Mouse (Mus musculus): ENCODE measurements at regions not wholly inside any gene's neighbourhood (a gene's known extent, or its start where the extent isn't known, plus 50 kb on each side); places are given as distances from the start of the nearest gene placed in this dataset.
"Not testable (repeated sequence)": the region's sequence is repeated elsewhere in the genome, so short reads cannot be mapped to it uniquely, and the experiment has no call there.

- DNase-seq, result peak in 1 of 2 experiments; percentile 13
- intact Hi-C loops (cut with DNase I), result no loop called here
These were observed 148.4 kb upstream of the Rtl1 start for GRCm38 (mm10) chr12:109748326-109749059.

GRCm38 (mm10) chr12:109749256-109749655, 149.1 kb upstream of the Rtl1 start:
- intact Hi-C loops (cut with DNase I), result no loop called here
- no peak for DNase-seq

DNA sequence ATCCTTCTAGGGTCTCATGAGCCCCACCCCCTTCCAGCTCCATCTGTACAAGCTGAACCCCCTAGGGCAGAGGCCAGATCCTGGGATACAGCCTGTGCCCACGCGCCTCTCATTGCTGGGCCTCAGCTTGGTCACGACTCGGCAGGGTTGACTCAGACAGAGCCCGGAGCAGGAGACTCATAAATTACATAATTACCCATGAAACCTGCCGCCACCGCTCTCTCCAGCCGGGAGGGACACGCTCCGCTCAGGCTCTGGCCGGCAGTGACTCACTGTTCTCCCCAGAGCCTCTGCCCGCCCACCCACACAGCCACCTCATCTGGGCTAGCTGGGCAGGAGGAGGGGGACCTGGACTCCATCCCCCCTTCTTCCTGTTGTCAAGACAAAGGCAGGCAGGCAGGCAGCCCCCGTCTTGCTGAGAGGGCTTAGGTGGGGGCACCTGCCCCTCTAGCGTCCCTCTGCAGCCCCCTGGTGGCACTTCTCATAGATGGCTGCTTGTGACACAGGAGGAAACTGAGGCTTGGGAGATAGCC, 149.6 kb upstream of the Rtl1 start:
- peak; percentile 14 to 29 for DNase-seq
- intact Hi-C loops (cut with DNase I), result no loop called here

GRCm38 (mm10) chr12:109754986-109755385, 154.9 kb upstream of the Rtl1 start:
- intact Hi-C loops (cut with DNase I), result no loop called here
- no peak for DNase-seq

- DNase-seq, result no peak
- intact Hi-C loops (cut with DNase I), result no loop called here
These were observed 164.2 kb upstream of the Rtl1 start for GRCm38 (mm10) chr12:109764293-109764692.

GRCm38 (mm10) chr12:109766602-109767001, 166.5 kb upstream of the Rtl1 start:
- intact Hi-C loops (cut with DNase I); DNase-seq: not testable (repeated sequence)

DNA sequence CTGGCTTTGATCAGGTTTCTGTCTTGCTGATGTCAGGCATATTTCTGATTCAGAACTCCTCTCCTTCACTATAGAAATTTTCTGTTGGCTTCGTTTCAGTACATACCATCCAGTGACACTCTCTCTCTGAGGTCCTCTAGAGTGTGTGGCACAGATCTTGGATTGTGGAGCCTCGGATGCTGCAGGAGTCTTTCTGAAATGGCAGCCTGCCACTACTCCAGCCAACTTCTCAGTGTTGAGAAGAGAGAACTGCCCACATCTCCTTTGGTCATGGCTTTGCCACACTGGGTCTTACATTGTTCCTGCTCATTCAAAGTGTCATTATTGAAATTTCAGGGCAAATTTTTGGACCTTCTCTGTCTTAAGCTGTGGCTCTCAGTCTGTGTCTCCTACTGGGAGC, 172.4 kb upstream of the Rtl1 start:
- no peak for DNase-seq
- intact Hi-C loops (cut with DNase I), result no loop called here

DNA sequence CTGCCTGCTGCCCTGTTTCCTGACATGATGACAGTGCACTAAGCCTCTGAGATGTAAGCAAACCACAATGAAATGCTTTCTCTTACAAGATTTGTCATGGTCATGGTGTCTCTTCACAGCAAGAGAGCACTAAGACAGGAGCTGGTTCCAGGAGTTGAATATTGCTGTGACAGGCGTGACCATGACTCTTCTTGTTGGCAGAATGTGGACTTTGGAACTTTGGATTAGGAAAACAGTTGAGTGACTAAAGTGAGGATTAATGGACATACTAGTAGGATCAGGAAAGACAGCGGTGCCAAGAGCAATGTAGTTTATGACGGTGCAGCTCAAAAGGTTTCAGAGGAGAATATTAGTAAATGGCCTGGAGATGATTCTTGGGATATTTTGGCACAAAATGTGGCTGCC, 173.8 kb upstream of the Rtl1 start:
- intact Hi-C loops (cut with DNase I), result no loop called here

GRCm38 (mm10) chr12:109798846-109799245, 198.7 kb upstream of the Rtl1 start:
- no peak for DNase-seq
- intact Hi-C loops (cut with DNase I), result no loop called here

More for the DNA sequence above, 173.8 kb upstream of the Rtl1 start:
- DNase-seq, result no peak

DNA sequence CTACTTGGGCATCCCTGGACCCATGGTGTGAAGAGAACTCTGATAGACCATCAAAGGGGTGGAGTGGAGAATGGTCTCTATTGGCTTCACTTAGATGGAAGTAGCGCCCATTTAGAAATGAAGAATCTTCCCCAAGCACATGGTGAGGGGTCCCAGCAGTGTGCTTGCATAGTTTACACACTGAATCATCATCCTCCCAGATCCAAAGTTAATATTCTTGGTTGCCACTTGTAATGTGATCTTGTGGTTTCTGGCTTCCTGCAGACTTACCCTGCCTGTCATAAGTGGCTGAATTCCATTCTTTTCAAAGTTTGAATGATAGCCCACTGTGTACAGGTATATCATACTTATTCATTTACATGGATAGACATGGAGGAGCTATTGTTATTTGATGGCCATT, 199.3 kb upstream of the Rtl1 start:
- intact Hi-C loops (cut with DNase I), result no loop called here
- no peak for DNase-seq

- intact Hi-C loops (cut with DNase I), result no loop called here
- DNase-seq, result no peak
These were observed 227.2 kb upstream of the Rtl1 start for GRCm38 (mm10) chr12:109827241-109827915.

DNA sequence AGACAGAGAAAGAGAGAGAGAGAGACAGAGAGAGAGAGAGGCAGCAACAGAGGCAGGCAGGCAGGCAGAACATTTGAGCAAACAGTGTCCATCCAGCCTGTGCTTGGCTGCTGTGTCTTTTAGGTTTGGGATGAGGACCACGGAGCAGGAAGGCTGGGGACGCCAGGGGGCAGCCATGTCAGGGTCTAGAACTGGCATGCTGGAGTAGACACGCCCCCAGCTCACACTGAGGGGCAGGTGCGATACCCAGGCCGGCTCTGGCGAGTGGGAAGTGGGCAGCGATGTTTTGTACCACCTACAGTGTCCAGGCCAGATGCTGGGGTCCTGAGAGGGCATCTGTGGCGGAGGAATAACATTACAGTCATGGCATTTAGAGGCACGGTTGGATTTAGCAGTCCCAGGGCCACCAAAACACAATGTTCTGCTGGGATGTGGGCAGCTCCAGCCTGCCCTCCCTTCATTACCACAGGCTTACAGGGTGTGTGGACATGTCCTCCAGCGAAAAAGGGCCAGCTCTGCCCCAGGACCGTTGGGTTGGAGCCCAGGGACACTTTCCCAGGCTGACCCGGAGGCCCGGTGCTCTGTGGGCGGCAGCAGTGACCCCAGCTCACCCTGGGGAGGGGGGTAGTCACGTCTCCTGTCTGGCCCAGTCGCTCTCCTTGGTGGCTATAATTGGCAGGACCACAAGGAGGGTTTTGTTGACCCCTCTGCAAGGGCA, 230.3 kb upstream of the Rtl1 start:
- DNase-seq, result no peak
- intact Hi-C loops (cut with DNase I), result loop anchor here (5.0 kb wide), 1 partner anchor 542 kb away; no protein-coding TSS in a partner anchor

DNA sequence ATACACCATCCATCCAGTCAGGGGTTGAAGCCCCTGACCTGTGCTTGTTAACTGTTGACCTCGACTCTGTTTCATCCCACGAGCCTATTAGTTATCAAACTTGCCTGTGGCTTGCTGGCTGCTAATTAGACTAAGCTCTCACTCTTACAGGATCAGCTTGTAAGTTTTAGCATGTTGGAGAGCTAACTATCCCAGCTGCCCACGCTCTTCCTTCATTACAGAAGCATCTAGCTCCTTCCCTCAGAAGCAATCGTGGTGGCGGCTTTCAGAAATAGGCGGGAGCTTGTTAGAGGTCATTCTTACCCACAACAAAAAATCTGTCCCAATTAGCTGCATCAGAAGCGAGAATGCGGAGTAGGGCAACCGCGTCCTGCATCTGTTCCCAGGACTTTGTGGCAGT, 232.8 kb upstream of the Rtl1 start:
- intact Hi-C loops (cut with DNase I), result loop anchor here (5.0 kb wide), 1 partner anchor 539 kb away; no protein-coding TSS in a partner anchor

DNA sequence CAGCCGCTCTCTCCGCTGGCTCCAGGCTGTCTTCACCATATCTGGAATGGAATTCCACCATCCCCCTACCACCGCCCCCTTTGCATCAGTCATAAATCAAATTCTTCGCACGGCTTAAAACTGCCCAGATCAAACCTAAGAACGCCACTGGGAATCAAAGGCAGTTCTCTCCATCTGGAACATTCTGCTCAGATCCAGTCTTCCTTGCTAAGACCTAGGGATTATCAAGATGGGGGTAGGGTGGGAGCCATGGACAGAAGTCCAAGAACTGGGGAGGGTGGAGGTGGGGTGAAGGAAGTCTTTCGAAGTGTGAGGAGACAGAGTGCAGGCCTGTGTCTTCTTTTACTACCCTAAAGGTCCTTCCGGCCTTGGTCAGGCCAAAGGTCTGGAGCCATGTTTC, 236.4 kb upstream of the Rtl1 start:
- intact Hi-C loops (cut with DNase I), result no loop called here
- DNase-seq, result no peak

More for the DNA sequence above, 232.8 kb upstream of the Rtl1 start:
- DNase-seq, result no peak

GRCm38 (mm10) chr12:109839126-109839587, 239.0 kb upstream of the Rtl1 start:
- intact Hi-C loops (cut with DNase I), result no loop called here
- DNase-seq, result no peak

DNA sequence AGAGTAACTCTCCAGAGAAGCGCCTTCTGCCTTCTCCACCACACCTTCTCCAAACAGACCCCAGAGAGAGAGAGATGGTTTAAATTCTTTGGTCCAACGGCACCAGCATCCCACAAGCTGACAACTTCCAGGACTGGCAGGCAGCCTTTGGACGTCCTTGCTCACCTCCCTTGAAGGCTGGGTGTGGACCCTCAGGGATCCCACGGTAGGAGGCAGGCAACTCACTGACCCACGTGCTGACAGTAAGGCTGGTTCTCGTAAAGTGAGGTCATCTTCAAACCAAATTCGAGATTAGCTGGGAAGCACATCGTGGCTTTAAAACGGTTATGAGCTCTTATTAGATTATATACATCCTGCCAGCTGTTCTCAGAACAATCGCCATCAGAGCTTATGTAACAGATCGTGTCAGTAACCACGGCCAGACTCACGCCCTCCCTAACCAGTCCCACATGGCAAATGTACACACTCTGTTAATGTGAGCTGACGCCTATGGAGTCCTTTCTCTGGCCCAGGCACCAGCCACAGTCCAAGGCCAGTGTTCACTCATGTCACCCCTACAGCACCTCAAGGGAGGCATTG, 239.9 kb upstream of the Rtl1 start:
- DNase-seq, result no peak

DNA sequence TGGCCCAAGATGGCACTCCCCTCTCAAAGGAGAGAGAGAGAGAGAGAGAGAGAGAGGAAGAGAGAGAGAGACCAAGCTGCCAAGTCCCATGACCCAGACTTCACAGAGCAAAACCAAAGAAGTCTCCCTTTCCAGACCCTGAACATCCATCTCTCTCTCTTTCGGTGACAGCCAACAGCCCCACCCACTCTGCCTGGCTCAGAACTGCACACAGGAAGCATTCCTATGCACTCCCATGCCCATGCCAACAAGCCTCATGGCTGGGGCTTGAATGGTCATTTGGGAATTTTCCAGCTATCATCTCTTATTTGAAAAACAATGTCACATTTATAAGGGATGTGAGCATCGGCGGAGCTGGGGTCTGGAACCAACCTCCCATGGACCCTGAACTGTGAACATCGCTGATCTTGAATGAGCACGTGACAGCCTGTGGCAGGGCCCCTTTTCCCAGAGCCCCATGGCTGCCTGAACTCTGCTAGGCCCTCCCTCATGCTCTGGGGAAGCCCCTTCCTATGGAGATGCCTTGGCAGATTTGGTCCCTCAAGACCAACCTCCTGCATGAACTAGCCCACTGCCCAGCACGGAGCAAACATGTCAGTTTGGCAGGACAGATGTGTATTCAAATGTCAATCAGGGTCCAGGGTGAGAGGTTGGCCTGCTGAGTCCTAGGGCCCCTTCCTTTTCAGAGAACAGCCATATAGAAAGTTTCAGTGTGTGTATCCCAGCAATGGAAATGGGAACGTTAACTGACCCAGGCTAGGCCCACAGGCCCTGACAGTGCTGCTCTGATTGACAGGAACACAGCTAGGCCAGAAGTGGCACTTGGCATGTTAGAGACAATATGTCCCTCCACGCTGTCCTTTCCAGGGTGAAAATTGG, 244.8 kb upstream of the Rtl1 start:
- no peak for DNase-seq
- intact Hi-C loops (cut with DNase I), result no loop called here

More for the DNA sequence above, 239.9 kb upstream of the Rtl1 start:
- intact Hi-C loops (cut with DNase I), result no loop called here

DNA sequence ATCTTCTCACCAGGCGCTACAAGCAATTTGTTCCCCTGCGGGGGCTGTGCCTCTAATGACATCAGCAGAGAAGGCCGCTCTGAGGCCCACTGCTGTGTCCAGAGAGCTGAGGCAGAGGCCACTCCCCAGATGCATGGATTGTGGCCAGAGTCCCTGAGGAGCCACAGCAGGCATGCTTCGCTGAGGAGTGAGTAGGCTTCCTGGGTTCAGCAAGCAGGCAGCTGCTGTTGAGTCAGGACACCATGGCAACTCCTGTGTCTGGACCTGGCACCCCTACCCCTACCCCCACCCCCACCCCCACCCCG, 245.4 kb upstream of the Rtl1 start:
- DNase-seq, result no peak
- intact Hi-C loops (cut with DNase I), result no loop called here

DNA sequence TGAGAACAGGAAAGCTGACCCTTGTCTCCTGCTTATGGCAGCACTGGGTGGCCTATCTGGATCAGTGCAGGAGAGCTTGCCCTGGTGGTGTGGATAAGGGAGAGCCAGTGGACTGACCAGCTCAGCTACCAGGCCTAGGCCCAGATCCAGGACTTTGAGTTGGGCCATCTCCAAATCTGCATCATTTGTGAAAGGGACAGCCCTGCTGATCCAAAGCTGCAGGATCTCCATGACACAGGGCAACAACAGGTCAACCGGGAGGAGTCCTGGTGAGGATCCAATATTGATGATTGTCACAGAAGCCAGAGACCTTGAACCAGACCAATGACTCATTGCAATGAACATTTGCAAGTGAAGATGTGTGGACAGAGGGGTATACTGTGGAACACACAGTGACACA, 256.2 kb upstream of the Rtl1 start:
- no peak for DNase-seq
- intact Hi-C loops (cut with DNase I), result no loop called here

GRCm38 (mm10) chr12:109857705-109858104, 257.6 kb upstream of the Rtl1 start:
- DNase-seq, result no peak
- intact Hi-C loops (cut with DNase I), result no loop called here

Data from heart, postnatal 36 days (tissue).